Mouse (Mus musculus): ENCODE measurements at regions not wholly inside any gene's neighbourhood (a gene's known extent, or its start where the extent isn't known, plus 50 kb on each side); places are given as distances from the start of the nearest gene placed in this dataset.
A peak's percentile ranks its signal among the peaks of the same experiment; 100 is the strongest.

DNA sequence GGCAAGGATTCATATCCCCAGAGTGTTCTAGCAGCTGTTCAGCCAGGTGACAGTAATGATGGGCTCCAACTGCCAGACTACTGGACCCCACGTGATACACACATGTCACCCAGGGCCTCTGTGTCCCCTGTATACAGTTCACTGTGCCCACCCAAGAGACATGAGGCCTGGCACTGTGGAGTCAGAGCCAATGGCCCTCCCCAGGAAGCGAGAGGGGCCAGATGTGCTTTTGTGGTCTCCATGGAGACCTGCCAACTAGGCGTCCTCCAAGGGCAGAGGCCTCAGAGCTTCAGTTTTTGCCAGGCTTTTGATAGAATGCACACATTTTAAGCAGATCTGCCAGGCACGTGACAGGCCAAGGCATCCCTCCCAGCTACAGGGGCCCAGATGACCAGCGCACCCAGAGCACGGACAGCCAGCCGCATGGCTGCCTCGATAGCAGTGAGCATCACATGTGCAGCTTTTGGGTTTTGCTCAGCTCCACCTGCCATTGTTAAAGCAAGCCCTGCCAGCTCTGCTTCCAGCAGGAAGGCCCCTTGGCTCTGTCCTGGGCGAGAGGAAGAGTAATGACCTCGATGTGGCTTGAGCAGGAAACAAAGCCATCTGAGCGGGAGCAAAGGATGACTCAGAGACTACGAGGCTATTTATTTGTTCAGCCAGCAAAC is 198.1 kb upstream of the Sulf2 start:
- peak; percentile 65 for DNase-seq

- DNase-seq, result no peak
These were observed 196.5 kb upstream of the Sulf2 start for GRCm38 (mm10) chr2:166351984-166352383.

GRCm38 (mm10) chr2:166351581-166351980 is 196.1 kb upstream of the Sulf2 start:
- no peak for DNase-seq

- DNase-seq, result no peak
These were observed 193.2 kb upstream of the Sulf2 start for GRCm38 (mm10) chr2:166348654-166349053.

GRCm38 (mm10) chr2:166346421-166347182 is 191.1 kb upstream of the Sulf2 start:
- no peak for DNase-seq

- no peak for DNase-seq
These were observed 188.3 kb upstream of the Sulf2 start for GRCm38 (mm10) chr2:166343551-166344340.

DNA sequence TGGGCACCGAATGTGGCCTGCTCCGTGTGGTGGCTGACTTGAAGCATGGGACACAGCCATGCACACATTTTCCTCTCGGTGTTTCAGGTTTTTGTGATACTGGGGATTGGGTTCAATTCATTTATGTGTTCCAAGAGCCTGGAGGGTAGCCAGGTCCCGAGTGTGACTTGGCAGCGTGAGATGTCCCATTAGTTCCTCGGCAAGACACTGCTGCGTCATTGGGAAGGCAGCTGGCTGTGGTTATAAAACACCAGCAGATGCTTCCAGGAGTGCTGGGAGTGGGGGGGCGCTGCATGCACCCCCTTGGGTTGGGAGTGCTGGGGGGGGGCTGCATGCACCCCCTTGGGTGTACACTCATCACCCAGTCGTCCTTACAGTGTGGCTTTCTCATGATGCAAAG is 186.9 kb upstream of the Sulf2 start:
- DNase-seq, result peak; percentile 62

DNA sequence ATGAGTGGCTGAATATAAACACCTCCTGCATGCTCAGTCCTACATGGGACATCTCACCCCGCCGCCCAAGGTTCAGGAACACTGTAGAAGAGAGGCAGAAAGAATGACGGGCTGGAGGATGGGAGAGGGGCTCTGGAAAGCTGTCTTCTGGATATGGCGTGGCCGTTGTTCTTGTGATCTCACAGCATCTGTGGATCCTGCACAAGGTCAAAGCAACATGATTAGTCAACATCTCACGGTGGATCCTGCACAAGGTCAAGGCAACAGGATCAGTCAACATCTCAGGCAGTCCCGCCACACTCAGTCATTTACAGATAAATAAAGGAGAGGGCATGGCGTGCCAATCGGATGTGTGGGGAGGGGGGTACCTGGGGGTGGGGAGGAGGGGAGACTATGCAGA is 184.7 kb upstream of the Sulf2 start:
- DNase-seq, result no peak

GRCm38 (mm10) chr2:166339427-166339826 is 184.0 kb upstream of the Sulf2 start:
- DNase-seq, result no peak

DNA sequence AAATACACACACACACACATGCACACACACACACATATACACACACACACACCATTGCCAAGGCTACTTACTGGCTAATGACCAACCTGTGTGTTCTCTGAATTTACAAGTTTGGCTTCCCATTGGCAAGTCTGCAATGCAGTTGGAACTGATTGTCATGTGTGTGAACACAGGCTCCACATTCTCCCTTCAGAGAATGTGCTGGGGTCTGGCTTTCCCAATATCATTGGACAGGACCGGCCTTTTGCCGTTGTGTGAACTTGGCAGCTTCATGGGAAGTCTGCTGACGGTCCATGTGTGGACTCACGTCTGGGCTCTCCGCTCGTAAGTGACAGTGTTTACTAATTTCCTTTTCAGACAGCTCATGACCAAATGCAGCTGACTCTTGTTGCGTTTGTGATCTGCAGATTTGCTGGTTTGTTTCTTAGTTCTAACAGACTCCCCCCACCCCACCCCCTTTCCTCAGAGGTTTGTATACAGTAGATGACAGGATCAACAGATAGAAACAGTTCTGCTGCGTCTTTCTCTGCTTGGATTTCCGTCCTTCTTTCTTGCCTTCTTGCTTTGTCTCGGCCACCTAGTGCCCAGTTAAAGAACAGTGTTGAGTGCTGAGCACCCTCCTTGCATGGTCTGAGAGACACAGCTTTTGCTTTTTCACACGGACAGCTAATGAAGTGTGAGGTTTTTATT is 183.1 kb upstream of the Sulf2 start:
- DNase-seq, result no peak

DNA sequence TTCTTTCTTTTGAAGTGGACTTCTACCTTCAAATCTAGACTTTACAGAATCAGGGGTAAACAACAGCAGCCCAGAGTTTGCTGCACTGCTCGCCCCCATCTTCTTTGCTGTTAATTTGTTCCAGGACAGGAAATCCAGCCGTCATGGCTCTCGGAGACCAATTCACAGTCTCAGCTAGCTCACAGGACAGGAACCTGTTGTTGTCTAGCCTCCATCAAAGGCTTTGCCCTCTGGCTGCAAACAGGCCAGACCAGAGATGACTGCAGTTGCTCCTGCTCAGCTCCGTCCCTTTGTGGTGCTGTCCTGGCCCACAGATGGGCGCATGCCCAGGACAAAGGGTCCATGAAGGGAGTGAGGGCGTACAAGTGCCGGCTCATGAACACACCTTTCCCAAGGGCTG is 182.2 kb upstream of the Sulf2 start:
- DNase-seq, result no peak

DNA sequence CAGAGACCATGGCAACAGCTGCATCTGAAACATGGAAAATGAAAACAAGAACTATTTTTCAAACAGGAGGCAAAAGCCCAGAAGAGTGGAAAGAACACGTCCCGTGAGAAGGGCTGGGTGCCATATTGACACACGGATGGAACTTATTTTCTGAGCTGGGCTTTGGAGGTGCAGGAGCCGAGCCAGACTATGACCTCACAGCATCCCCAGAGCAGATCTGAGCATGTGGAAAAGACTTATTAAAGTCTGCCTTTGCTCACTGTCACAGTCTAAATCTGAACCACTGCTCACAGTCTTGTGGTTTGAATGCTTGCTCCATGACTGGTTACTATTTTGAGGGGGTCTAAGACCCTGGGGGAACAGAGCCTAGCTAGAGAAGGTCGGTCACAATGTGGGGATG is 180.2 kb upstream of the Sulf2 start:
- peak; percentile 77 for DNase-seq

GRCm38 (mm10) chr2:166334559-166334958 is 179.1 kb upstream of the Sulf2 start:
- DNase-seq, result no peak

GRCm38 (mm10) chr2:166333818-166334217 is 178.4 kb upstream of the Sulf2 start:
- no peak for DNase-seq

- DNase-seq, result no peak
These were observed 177.4 kb upstream of the Sulf2 start for GRCm38 (mm10) chr2:166332748-166333417.

- no peak for DNase-seq
These were observed 175.7 kb upstream of the Sulf2 start for GRCm38 (mm10) chr2:166331192-166331591.

- DNase-seq, result no peak
These were observed 174.9 kb upstream of the Sulf2 start for GRCm38 (mm10) chr2:166330364-166330763.

DNA sequence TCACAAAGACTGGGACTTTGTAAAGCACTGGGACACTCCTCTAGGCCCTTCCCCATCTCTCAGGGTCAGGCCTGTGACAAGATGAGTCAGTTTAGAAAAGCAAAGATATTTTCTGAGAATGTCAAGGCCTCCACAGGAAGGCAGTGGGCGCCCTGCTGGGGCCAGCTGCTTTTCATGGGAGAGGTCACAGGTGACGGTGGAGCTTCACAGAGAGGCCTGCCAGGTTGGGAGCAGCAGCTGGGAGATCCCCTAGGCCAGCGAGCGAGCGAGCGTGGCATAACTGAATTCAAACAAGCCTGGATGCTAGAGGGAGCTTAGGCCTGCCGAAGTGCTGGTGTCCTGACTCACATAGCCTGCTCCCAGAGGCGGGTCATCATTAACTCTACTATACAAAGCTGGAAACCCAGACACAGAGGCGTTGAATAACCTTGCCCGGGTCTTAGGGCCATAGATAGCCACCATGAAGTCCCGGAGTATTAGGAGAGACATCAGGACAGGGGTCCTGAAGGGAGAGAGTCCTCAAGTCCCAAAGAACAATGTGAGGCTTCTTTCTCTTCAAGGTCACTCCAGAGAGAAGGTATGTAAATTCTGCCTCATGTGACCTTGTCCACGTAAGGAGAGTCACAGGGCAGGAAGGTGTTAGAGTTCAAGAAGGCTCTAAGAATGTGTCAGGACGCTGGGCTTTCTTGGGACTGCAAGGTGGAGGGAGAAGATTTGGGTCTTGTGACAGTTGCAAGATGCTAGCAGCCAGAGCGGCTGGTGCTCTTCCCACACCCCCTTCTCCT is 174.3 kb upstream of the Sulf2 start:
- DNase-seq, result no peak

DNA sequence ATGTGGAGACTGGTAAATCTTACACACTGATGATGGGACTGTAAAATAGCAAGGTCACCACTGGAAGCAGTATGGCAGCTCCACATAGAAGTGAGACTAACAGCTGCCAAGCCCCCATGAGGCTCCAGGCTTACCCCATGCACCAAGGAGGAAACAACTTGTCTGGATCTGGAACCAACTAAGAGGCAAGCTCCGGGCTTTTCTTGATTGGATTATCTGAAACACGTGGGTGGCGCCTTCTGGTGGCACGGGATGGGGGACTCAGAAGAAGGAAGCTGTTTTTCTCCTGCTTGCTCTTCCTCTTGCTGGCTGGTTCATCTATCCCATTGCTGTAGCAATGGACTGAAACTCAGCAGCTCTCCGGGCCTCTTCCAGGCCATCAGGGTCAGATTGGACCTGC is 171.5 kb upstream of the Sulf2 start:
- DNase-seq, result no peak

GRCm38 (mm10) chr2:166324954-166325353 is 169.5 kb upstream of the Sulf2 start:
- DNase-seq, result no peak

DNA sequence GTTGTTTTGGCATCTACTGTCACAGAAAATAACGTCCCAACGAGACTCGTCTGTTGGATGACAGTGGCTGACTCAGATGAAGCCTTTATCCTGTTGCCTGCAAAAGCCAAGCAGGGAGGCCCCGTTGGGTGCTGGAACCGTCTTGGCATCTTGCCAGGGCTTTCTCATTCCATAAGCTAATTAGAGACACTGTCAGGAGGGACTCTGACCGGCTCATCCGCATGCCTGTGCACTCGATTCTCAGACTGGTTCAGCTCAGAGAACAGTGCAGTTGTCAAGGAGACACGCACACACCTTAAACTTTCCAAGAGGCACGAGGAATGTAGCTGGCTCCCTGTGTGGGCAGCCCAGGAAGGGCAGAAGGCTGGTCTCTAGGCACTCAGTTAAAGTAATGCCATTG is 169.0 kb upstream of the Sulf2 start:
- no peak for DNase-seq
